Mouse (Mus musculus): ENCODE measurements around the gene Olfr365. TPM values are rescaled to one million over a fixed set of nuclear protein-coding genes. Genes with fewer than 3 reads are reported as not detected.

Olfr365 gene
- not detected in 2 replicates for polyA plus RNA-seq (2015; fragmentation: Nextera tagmentation; extraction: Ambion mirVana)

DNA sequence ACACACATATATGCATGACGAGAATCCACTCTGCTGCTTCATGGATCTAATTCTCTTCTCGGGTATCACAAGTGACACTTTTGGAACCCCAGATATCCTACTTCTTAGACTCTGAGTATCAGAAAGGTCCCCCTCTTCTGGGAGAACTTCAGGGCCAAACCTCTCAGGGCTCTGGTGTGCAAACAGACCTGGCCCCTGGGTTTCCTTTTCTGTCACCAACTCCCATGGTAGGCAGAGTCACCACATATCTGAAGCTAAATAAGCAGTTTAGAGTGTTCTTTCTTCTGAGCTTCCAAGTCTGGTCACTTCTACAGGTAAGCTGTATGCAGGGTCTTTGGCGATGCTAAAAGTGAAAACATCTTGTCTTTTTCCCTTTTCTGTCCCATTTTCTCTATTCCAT, at the start of gene Olfr365:
Gene Olfr365, plus strand, starts transcription at position 301 of the 400 bp plus-strand sequence.
- no peak within 1 kb of the TSS for H3K27ac ChIP-seq (ENCODE audit: low read length)
- H3K9ac ChIP-seq (replicated peaks; ENCODE audit: low read depth): no peak within 1 kb of the TSS
- no peaks in the 10 kb centered on the region for H3K27me3 ChIP-seq (replicated peaks; ENCODE audit: insufficient read depth, low read length)
- ATAC-seq (no peak), DNase-seq (ENCODE audit: low spot score) (no peak)
- H3K4me2 ChIP-seq (replicated peaks; ENCODE audit: low read depth, low read length): no peak within 1 kb of the TSS
- H3K36me3 ChIP-seq (ENCODE audit: insufficient read depth, low read length): no peaks in the 10 kb centered on the region
- WGBS: 53% methylated on average over 3 of the region's 3 CpGs
- no peak for TF ChIP-seq EP300 (IDR thresholded peaks at IDR 0.05)
- no peak for TF ChIP-seq CTCF (IDR thresholded peaks at IDR 0.05)
- H3K4me3 ChIP-seq (ENCODE audit: low read depth, low read length): no peak within 1 kb of the TSS
- H3K4me1 ChIP-seq (ENCODE audit: insufficient read depth, low read depth, low read length): no peaks in the 10 kb centered on the region
- no peaks in the 10 kb centered on the region for H3K9me3 ChIP-seq (ENCODE audit: low read length)

DNA sequence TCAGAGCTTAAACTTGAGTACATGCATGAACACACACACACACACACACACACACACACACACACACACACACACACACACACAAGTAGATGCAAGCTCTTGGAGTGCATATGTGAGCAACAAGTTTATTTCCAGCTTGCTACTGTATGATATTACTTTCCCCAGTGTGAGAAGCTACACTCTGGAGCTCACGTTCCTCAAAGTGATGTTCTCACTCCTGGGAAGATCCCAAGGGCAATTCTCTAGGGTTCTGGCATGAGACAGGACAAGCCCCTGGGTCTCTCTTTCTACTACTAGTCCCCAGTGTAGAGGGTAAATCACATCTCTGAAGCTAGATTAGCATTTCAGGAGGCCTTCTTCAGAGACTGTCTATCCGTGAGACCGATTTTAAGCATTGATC, 49.0 kb upstream of the Olfr365 start, which contains the start of gene Olfr364-ps1:
Gene Olfr364-ps1, plus strand, starts transcription at position 301 of the 400 bp plus-strand sequence.
- H3K4me1 ChIP-seq (ENCODE audit: insufficient read depth, low read depth, low read length): no peaks in the 10 kb centered on the region

GRCm38 (mm10) chr2:37211274-37211673, 23.3 kb downstream of the Olfr365 start, which contains the start of gene Olfr366:
Gene Olfr366 (plus strand): TSS chr2:37211574.
- Histone ChIP-seq H3K4me2 (replicated peaks; ENCODE audit: low read depth, low read length) (no peak within 1 kb of the TSS), H3K4me1 (ENCODE audit: insufficient read depth, low read depth, low read length) (no peaks in the 10 kb centered on the region), H3K9ac (replicated peaks; ENCODE audit: low read depth) (no peak within 1 kb of the TSS), H3K27ac (ENCODE audit: low read length) (no peak within 1 kb of the TSS), H3K27me3 (replicated peaks; ENCODE audit: insufficient read depth, low read length) (no peaks in the 10 kb centered on the region), H3K9me3 (ENCODE audit: low read length) (no peaks in the 10 kb centered on the region), H3K4me3 (ENCODE audit: low read depth, low read length) (no peak within 1 kb of the TSS), H3K36me3 (ENCODE audit: insufficient read depth, low read length) (no peaks in the 10 kb centered on the region)
- TF ChIP-seq EP300 (IDR thresholded peaks at IDR 0.05) (no peak), CTCF (IDR thresholded peaks at IDR 0.05) (no peak)
- DNase-seq (ENCODE audit: low spot score): no peak
- no peak for ATAC-seq

More for the DNA sequence above, 49.0 kb upstream of the Olfr365 start, which contains the start of gene Olfr364-ps1:
- Histone ChIP-seq H3K9me3 (ENCODE audit: low read length) (no peaks in the 10 kb centered on the region), H3K4me2 (replicated peaks; ENCODE audit: low read depth, low read length) (no peak within 1 kb of the TSS), H3K36me3 (ENCODE audit: insufficient read depth, low read length) (no peaks in the 10 kb centered on the region), H3K27me3 (replicated peaks; ENCODE audit: insufficient read depth, low read length) (no peaks in the 10 kb centered on the region), H3K27ac (ENCODE audit: low read length) (no peak within 1 kb of the TSS), H3K9ac (replicated peaks; ENCODE audit: low read depth) (no peak within 1 kb of the TSS), H3K4me3 (ENCODE audit: low read depth, low read length) (no peak within 1 kb of the TSS)
- TF ChIP-seq EP300 (IDR thresholded peaks at IDR 0.05): no peak
- TF ChIP-seq CTCF (IDR thresholded peaks at IDR 0.05): no peak
- ATAC-seq (no peak), DNase-seq (ENCODE audit: low spot score) (no peak)
- WGBS: 82% methylated on average over 3 of the region's 3 CpGs

Other genes with a start within 250 kb of the Olfr365 start
- gene Olfr357, start 194.4 kb upstream of the Olfr365 start, polyA plus RNA-seq (2015; fragmentation: Nextera tagmentation; extraction: Ambion mirVana): not detected in 2 replicates
- gene Olfr358, start 178.9 kb upstream of the Olfr365 start, polyA plus RNA-seq (2015; fragmentation: Nextera tagmentation; extraction: Ambion mirVana): not detected in 2 replicates
- not detected in 2 replicates for gene Olfr360, start 122.5 kb upstream of the Olfr365 start, polyA plus RNA-seq (2015; fragmentation: Nextera tagmentation; extraction: Ambion mirVana)
- gene Olfr361, start 98.9 kb upstream of the Olfr365 start, polyA plus RNA-seq (2015; fragmentation: Nextera tagmentation; extraction: Ambion mirVana): not detected in 2 replicates
- gene Olfr362, start 70.3 kb upstream of the Olfr365 start, polyA plus RNA-seq (2015; fragmentation: Nextera tagmentation; extraction: Ambion mirVana): not detected in 2 replicates
- not detected in 2 replicates for gene Olfr364-ps1, start 48.9 kb upstream of the Olfr365 start, polyA plus RNA-seq (2015; fragmentation: Nextera tagmentation; extraction: Ambion mirVana)
- gene Olfr366, start 23.4 kb downstream of the Olfr365 start, polyA plus RNA-seq (2015; fragmentation: Nextera tagmentation; extraction: Ambion mirVana): not detected in 2 replicates
- gene Olfr368, start 138.3 kb downstream of the Olfr365 start, polyA plus RNA-seq (2015; fragmentation: Nextera tagmentation; extraction: Ambion mirVana): not detected in 2 replicates
- gene Pdcl, start 171.1 kb downstream of the Olfr365 start, polyA plus RNA-seq (2015; fragmentation: Nextera tagmentation; extraction: Ambion mirVana): 38.1 and 41.8 TPM in 2 replicates
- 7.6 and 9.3 TPM in 2 replicates for gene Rc3h2, start 234.7 kb downstream of the Olfr365 start, polyA plus RNA-seq (2015; fragmentation: Nextera tagmentation; extraction: Ambion mirVana)